Mouse (Mus musculus) spleen, adult 2 months (tissue): Measurements from ENCODE around the gene Kmt2d. TPM values are rescaled to one million over a fixed set of nuclear protein-coding genes. Genes with fewer than 3 reads are reported as not detected.
"Not testable (repeated sequence)": the region's sequence is repeated elsewhere in the genome, so short reads cannot be mapped to it uniquely, and the experiment has no call there.

Experiments
- DNase-seq, 2 experiments: peaks; one replicate each; pipeline versions ENCODE4 v3.0.0 to v3.0.0-alpha.2; 2012 to 2021; ENCODE audit warnings: low spot score in 2 of 2, low read depth in 1 of 2
- H3K27ac ChIP-seq: fragments of 200-500 bp; 2 replicates; pipeline ENCODE4 v1.5.1; 2012; ENCODE audit warnings: low read length, inconsistent platforms; ENCODE audit not compliant: insufficient read depth
- H3K27me3 ChIP-seq: fragments of 200-500 bp; 2 replicates; pipeline ENCODE4 v1.6.1; 2012; ENCODE audit warnings: mild to moderate bottlenecking, moderate library complexity, low read length, inconsistent platforms; ENCODE audit not compliant: control insufficient read depth, insufficient read depth
- H3K36me3 ChIP-seq: fragments of 200-500 bp; 2 replicates; pipeline ENCODE4 v1.6.1; 2012; ENCODE audit warnings: mild to moderate bottlenecking, low read length, inconsistent platforms; ENCODE audit not compliant: control insufficient read depth, insufficient read depth
- H3K4me1 ChIP-seq: fragments of 200-500 bp; 2 replicates; pipeline ENCODE4 v1.6.1; 2011; ENCODE audit warnings: inconsistent platforms; ENCODE audit not compliant: control insufficient read depth, insufficient read depth, insufficient read length
- H3K4me3 ChIP-seq: fragments of 200-500 bp; 2 replicates; pipeline ENCODE4 v1.5.1; 2011; ENCODE audit warnings: mild to moderate bottlenecking, inconsistent platforms; ENCODE audit not compliant: insufficient read depth, insufficient read length; ENCODE audit errors: extremely low read depth
- CTCF ChIP-seq: fragments of 200-500 bp; IDR thresholded peaks from 2 replicates; pipeline ENCODE4 v1.5.1; 2011; ENCODE audit warnings: mild to moderate bottlenecking, inconsistent platforms; ENCODE audit not compliant: insufficient read depth, insufficient read length, insufficient replicate concordance; ENCODE audit errors: extremely low read depth
- POLR2A ChIP-seq: fragments of 200-500 bp; IDR thresholded peaks from 2 replicates; pipeline ENCODE4 v1.6.1; 2011; ENCODE audit warnings: low read depth, low read length, inconsistent platforms
- WGBS: fragments of 180-500 bp; shearing (Covaris S2); methylation state at CpG from one replicate; pipeline ENCODE4 v1.1.7; 2018; 5-methylcytosine and 5-hydroxymethylcytosine counted together
- polyA plus RNA-seq: library from polyadenylated mRNA; depleted of rRNA; stranded (reverse); fragments of >200 nt; gene quantifications from 2 replicates; pipeline ENCODE4 v1.2.3, GENCODE M21; 2012; rRNA removed

Gene Kmt2d
- 55.6 and 58.7 TPM in 2 replicates for polyA plus RNA-seq

- no peaks in the 10 kb centered on the region for H3K27me3 ChIP-seq
- H3K4me1 ChIP-seq, result peaks cover 21% of the 10 kb centered on the region
- TF ChIP-seq POLR2A (no peak), CTCF (no peak)
- peak within 1 kb of the TSS; percentile 100 for H3K4me3 ChIP-seq
- peak within 1 kb of the TSS; percentile 100 for H3K27ac ChIP-seq
- DNase-seq, result no peak
- no peaks in the 10 kb centered on the region for H3K36me3 ChIP-seq
- under 1% methylated on average over 91 of the region's 94 CpGs for WGBS
Measured at GRCm38 (mm10) chr15:98871070-98871915, at the start of gene Kmt2d. Gene Kmt2d (minus strand): TSS chr15:98871204.

- not testable (repeated sequence) for H3K4me1 ChIP-seq, DNase-seq, H3K27me3 ChIP-seq, H3K36me3 ChIP-seq
- 15% methylated on average over 8 of the region's 8 CpGs for WGBS
- peak overlapping the region; percentile 75 for H3K4me3 ChIP-seq
- peak overlapping the region; percentile 83 for H3K27ac ChIP-seq
Measured at GRCm38 (mm10) chr15:98918499-98918895, 47.5 kb upstream of the Kmt2d start.

- TF ChIP-seq POLR2A (peak; percentile 79), CTCF (no peak)
- Histone ChIP-seq H3K4me1 (no peaks in the 10 kb centered on the region; the same call in 1 of the 2 replicates), H3K4me3 (peak within 1 kb of the TSS; percentile 88), H3K27ac (peak within 1 kb of the TSS; percentile 96), H3K27me3 (no peaks in the 10 kb centered on the region), H3K36me3 (peaks cover 3% of the 10 kb centered on the region)
- peak; percentile 99 for DNase-seq
- WGBS, result under 1% methylated on average over 78 of the region's 82 CpGs
Measured at GRCm38 (mm10) chr15:98917538-98918498, 46.8 kb upstream of the Kmt2d start, which contains the start of gene Lmbr1l. Gene Lmbr1l (minus strand): TSS chr15:98918231.

GRCm38 (mm10) chr15:98917091-98917490, 46.1 kb upstream of the Kmt2d start:
- no peak for TF ChIP-seq CTCF
- TF ChIP-seq POLR2A, result no peak
- Histone ChIP-seq H3K27ac (peak overlapping the region; percentile 96; the same call in 1 of the 2 replicates), H3K27me3 (no peaks in the 10 kb centered on the region), H3K36me3 (peaks cover 9% of the 10 kb centered on the region), H3K4me1 (no peaks in the 10 kb centered on the region; the same call in 1 of the 2 replicates), H3K4me3 (peak overlapping the region; percentile 88)
- WGBS, result under 1% methylated on average over 14 of the region's 14 CpGs
- DNase-seq, result no peak

GRCm38 (mm10) chr15:98916016-98916415, 45.0 kb upstream of the Kmt2d start:
- peaks cover 19% of the 10 kb centered on the region for H3K36me3 ChIP-seq
- no peak overlapping the region for H3K27ac ChIP-seq
- no peaks in the 10 kb centered on the region for H3K27me3 ChIP-seq
- no peak overlapping the region for H3K4me3 ChIP-seq
- 92% methylated on average over 4 of the region's 4 CpGs for WGBS
- no peaks in the 10 kb centered on the region; the same call in 1 of the 2 replicates for H3K4me1 ChIP-seq
- TF ChIP-seq CTCF (no peak), POLR2A (no peak)
- DNase-seq, result no peak

- H3K4me3 ChIP-seq, result no peak overlapping the region
- DNase-seq, result no peak
- no peak overlapping the region for H3K27ac ChIP-seq
- H3K4me1 ChIP-seq, result no peaks in the 10 kb centered on the region; the same call in 1 of the 2 replicates
- peaks cover 25% of the 10 kb centered on the region for H3K36me3 ChIP-seq
- TF ChIP-seq CTCF, result no peak
- TF ChIP-seq POLR2A, result no peak
- 85% methylated on average over 6 of the region's 6 CpGs for WGBS
- H3K27me3 ChIP-seq, result no peaks in the 10 kb centered on the region
Measured at GRCm38 (mm10) chr15:98914903-98915302, 43.9 kb upstream of the Kmt2d start.
